Mouse (Mus musculus) MEL-GATA-1-ER (cell line): ENCODE results near the gene Hoxa5.

ENCODE experiments used
- DNase-seq: peaks from one replicate; pipeline ENCODE4 v3.0.0-alpha.2; 2012; ENCODE audit warnings: low read depth; ENCODE audit errors: extremely low read depth

Hoxa5 gene

GRCm38 (mm10) chr6:52204050-52204752, at the start of gene Hoxa5:
Gene Hoxa5 (minus strand): TSS chr6:52204587.
- DNase-seq: no peak

- DNase-seq: no peak
Measured at GRCm38 (mm10) chr6:52253511-52254500, 49.4 kb upstream of the Hoxa5 start.

- DNase-seq: no peak
Measured at GRCm38 (mm10) chr6:52252775-52253376, 48.5 kb upstream of the Hoxa5 start.

- no peak for DNase-seq
Measured at GRCm38 (mm10) chr6:52252016-52252774, 47.8 kb upstream of the Hoxa5 start.

- no peak for DNase-seq
Measured at GRCm38 (mm10) chr6:52251177-52251879, 46.9 kb upstream of the Hoxa5 start.

GRCm38 (mm10) chr6:52249826-52250225, 45.4 kb upstream of the Hoxa5 start:
- DNase-seq: no peak

GRCm38 (mm10) chr6:52249415-52249738, 45.0 kb upstream of the Hoxa5 start:
- no peak for DNase-seq

- no peak for DNase-seq
Measured at GRCm38 (mm10) chr6:52248638-52249414, 44.4 kb upstream of the Hoxa5 start.

- DNase-seq: no peak
Measured at GRCm38 (mm10) chr6:52247766-52248637, 43.6 kb upstream of the Hoxa5 start.

- DNase-seq: no peak
Measured at GRCm38 (mm10) chr6:52246916-52247315, 42.5 kb upstream of the Hoxa5 start.

GRCm38 (mm10) chr6:52246403-52246803, 42.0 kb upstream of the Hoxa5 start:
- DNase-seq: no peak

- no peak for DNase-seq
Measured at GRCm38 (mm10) chr6:52245757-52246142, 41.4 kb upstream of the Hoxa5 start, which contains the start of gene Hoxa11. Gene Hoxa11 (minus strand): TSS chr6:52245810.

GRCm38 (mm10) chr6:52245040-52245756, 40.8 kb upstream of the Hoxa5 start:
- no peak for DNase-seq

- DNase-seq: no peak
Measured at GRCm38 (mm10) chr6:52244471-52245039, 40.2 kb upstream of the Hoxa5 start.

- no peak for DNase-seq
Measured at GRCm38 (mm10) chr6:52243681-52244121, 39.3 kb upstream of the Hoxa5 start.

GRCm38 (mm10) chr6:52242801-52243332, 38.5 kb upstream of the Hoxa5 start:
- DNase-seq: no peak

- DNase-seq: no peak
Measured at GRCm38 (mm10) chr6:52241001-52241621, 36.7 kb upstream of the Hoxa5 start.
